Mouse (Mus musculus): ENCODE results near the gene Ablim1. TPM values are rescaled to one million over a fixed set of nuclear protein-coding genes. Genes with fewer than 3 reads are reported as not detected.
"Not testable (repeated sequence)": the region's sequence is repeated elsewhere in the genome, so short reads cannot be mapped to it uniquely, and the experiment has no call there.

The Ablim1 gene
- total RNA-seq, 2 experiments from 2014 or later, result 83.6 to 94.5 TPM

DNA sequence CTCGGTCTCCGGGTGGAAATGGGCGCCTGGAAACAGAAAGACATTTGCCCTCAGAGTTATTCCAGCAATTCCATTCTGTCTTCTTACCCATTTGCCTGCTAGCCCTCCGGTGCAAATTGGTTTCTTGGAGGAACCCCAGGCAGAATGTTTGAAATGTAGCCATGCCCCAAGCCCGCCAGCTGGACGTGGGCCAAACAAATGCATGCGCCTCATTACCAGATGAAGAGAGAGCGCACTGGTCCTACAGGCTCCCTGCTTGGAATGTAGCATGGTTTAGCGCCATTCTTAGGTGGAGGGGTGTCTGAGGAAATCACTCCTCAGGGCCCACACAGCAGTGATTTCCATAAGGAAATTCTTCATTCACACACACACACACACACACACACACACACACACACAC, 162.4 kb downstream of the Ablim1 start:
- DNase-seq, result peak; percentile 80

DNA sequence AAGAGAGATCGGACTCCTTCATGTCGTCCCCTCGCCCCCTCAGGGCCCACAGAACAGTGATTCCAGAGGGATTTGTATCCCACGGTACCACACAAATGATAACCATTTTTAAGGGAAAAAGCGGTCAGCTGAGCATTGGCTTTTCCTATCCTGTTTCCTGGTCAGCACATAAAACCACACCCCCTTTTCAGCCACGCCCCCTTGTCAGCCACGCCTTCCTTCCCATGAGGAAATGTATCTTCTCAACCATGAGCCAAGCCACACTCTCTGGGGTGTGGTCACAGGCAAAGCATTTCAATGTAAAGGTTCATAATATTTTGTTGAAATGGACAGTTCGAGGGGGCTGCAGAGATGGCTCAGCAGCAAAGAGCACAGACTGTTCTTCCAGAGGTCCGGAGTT, 163.2 kb downstream of the Ablim1 start:
- DNase-seq, result no peak

DNA sequence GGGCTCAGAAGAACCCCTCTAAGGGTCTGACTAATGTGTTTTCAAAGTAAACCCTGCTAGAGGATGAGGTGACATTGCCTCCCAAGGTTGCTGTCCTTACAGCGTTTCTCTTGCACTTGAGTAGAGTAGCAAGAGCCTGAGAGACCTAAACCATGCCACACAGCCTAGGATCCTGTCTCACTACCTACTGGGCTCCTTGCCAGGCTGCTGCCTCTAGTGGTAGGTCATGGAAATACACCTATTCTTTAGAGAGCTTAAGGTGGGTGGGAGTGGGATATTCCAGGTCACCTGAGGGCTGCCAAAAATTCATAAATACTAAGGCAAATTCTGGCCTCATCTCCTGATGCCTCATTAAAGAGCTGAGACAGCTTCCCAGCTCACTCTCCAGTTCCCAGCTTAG, 164.4 kb downstream of the Ablim1 start:
- peak; percentile 72 for DNase-seq

DNA sequence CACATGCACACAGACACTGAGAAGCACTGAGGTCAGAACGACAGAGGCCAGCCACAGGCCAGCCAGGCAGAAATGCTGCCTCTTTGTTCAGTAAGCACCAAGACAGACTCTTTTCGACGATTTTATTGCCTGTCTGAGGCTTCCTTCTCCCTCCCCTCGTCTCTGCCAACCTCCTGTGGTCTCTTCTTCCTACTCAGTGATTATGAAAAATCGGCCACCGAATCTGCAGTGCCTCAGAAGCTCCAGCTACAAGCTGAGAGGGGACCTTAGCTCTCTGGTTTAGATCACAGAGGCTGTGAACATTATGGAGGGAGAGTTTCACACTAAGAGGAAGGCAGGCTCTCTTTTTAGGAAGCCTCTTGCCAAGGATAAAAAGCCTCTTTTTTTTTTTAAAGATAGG, 167.0 kb downstream of the Ablim1 start:
- DNase-seq, result no peak

- DNase-seq, result no peak
These were observed 167.8 kb downstream of the Ablim1 start for GRCm38 (mm10) chr19:57146936-57147335.

GRCm38 (mm10) chr19:57143646-57144045, 171.1 kb downstream of the Ablim1 start:
- DNase-seq, result no peak

DNA sequence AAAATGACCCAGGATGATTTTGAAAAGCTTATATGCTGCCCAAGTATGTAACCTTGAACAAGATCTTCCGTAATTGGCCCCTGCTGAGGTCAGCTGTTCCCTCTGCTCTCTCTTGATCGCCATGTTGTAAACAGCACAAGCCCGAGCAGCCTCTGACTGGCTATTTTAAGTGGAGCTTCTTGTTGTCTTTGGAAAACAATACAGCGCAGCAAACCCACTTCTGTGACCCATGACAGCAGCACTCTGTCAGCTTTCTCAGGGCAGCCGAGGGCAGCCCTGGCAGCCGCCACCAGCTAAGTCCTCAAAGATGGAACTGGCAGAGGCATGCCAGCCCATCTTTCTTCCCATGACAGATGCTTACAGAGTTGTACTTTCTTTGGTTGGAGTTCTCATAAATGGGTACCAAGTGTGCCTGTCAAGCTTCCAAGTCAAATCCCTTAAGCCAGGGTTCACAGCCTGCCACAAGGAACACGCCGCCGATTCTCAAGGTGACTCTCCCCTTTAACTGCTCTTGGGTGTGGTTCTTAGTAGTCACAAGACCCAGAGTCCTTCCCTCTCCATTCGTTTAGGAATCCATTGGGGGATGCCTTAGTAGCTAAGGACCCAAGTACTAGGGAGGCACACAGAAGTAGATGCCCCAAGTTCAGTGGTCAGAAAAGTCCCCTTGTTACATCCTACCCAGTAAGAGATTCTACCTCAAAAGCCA, 172.8 kb downstream of the Ablim1 start:
- DNase-seq, result no peak

DNA sequence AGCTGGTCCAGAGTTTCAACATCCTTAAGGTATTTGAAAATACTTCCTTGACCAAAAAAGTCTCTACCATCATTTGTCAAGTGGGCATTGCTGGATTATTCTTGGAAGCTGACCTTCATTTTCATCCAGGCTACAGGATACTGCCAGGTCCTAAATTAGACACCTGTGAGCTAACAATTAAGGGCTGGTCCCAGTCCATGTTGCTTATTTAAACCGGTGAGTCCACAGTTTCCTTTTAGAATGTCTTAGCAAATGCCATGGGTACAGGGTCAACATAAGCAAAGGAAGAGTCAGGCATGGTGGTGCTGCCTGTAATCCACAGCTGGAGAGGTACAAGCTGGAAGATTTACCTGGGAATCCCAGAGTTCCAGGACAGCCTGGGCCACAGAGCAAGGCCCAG, 173.8 kb downstream of the Ablim1 start:
- DNase-seq, result no peak

- no peak for DNase-seq
These were observed 174.6 kb downstream of the Ablim1 start for GRCm38 (mm10) chr19:57140071-57140470.

DNA sequence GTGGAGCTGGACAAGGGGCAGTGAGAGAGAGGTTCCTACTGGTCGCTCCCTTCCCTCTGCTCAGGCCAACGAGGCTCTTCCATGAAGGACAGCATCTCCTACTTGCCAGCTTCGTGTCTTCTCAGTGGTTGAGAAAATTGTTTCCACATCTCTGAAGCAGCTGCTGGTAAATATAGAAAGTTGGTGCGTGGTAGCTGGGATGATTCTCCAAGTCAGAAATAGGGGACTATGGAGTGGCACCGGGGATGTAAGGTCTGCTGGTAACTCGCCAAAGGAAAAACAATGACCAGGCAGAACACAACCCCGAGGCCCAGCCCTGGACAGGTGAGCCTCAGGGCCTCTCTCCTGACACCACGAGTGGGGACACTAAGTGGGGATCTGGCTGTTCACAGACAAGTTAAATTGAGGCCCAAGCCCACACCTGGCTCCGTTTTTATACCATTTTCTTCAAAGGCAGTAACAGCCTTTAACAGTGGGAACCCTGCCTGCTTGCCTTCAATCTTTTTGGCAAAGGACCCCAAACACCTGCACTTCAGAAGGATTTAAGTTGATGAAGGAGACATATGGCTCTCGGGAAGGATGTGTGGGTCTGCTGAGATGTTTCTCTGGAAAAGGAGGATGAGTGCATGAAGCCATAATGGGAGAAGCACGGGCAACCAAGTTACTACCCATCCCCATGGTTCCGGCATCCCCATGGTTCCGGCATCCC, 175.7 kb downstream of the Ablim1 start:
- DNase-seq, result no peak

DNA sequence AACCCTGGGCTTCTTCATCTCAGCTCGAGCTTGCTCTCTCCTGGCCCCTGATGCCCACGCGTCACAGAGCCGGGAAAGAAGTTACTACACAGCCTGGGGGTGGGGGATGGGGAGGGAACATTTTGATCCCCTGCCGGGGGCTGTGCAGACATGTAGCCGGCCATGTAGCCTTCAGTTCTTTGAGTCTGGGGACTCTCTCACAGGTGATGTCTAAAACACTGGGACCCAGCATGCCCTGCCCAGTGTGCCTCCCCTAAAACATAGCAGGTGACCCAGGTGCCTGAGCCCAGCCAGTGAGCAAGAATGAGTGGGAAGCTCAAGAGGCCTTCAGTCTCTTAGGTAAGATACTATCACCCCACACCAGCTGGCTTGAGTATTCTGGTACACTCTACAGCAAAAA, 176.2 kb downstream of the Ablim1 start:
- no peak for DNase-seq

GRCm38 (mm10) chr19:57138045-57138444, 176.7 kb downstream of the Ablim1 start:
- DNase-seq, result no peak

- DNase-seq, result peak; percentile 85
These were observed 178.5 kb downstream of the Ablim1 start for GRCm38 (mm10) chr19:57136228-57136627.

- not testable (repeated sequence) for DNase-seq
These were observed 179.1 kb downstream of the Ablim1 start for GRCm38 (mm10) chr19:57135654-57136053.

- no peak for DNase-seq
These were observed 179.9 kb downstream of the Ablim1 start for GRCm38 (mm10) chr19:57134654-57135348.

DNA sequence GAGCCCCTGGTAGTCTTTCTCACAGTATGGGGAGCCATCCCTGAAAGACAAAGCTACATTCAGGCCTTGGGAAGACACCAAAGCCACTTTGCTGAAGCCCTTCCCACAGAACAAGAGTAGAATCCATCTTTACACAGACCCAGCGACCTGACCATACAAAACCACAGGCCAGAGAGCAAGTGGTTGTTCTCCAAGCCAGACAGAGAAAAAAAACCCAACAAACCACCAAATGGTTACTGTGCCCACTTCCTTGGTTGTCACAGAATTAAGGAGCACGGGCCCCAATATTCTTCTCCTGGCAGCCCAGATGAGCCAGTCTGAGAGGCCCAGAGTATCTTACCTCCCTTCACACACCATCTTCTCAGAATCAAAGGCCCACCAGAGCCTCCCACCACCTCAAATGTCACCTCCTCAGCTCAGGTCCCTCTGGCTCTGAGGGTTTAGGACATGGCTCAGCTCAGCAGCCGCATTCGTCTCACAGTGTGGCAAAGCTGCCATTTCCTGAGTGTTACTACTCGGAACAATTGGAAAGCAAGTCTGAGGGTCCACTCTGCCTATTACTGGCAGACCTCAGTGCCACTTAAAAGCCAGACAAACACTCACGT, 181.7 kb downstream of the Ablim1 start:
- DNase-seq, result no peak

GRCm38 (mm10) chr19:57132281-57132680, 182.4 kb downstream of the Ablim1 start:
- no peak for DNase-seq

DNA sequence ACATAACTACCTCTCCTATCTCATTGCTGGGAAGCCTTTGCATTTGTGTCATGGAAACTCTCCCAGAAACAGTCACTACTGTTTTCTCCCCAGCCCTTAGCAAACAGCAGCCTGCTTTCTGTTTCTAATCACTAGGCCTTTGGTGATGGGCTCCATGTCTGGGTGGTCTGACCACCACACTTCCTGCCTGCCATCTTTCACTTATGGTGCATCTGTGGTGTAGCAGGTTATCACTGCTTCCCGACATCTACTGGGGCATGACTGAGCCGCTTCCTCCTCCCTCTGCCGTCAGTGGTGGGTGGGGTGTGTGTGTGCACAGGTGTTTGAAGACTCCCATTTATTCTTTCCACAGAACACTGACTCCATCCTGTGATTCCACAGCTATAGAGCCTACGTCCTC, 183.4 kb downstream of the Ablim1 start:
- no peak for DNase-seq

- DNase-seq, result no peak
These were observed 184.1 kb downstream of the Ablim1 start for GRCm38 (mm10) chr19:57130591-57130990.

DNA sequence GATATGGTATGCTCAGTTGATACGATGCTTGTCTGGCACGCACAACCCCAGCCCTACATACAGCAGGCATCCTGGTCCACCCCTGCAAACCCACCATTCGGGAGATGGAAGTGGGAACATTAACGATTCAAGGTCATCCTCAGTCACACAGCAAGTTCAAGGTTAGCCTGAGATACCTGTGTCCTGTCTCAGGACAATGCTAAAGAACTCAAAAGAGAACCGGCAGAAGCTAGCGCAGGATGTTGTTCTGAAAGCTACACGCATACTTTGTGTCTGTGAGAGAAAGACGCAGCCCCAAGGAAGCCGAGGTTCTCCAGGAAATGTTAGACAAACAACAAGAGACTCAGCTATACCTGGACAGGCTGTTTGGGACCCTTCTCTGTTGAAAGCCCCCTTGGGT, 185.0 kb downstream of the Ablim1 start:
- no peak for DNase-seq

DNA sequence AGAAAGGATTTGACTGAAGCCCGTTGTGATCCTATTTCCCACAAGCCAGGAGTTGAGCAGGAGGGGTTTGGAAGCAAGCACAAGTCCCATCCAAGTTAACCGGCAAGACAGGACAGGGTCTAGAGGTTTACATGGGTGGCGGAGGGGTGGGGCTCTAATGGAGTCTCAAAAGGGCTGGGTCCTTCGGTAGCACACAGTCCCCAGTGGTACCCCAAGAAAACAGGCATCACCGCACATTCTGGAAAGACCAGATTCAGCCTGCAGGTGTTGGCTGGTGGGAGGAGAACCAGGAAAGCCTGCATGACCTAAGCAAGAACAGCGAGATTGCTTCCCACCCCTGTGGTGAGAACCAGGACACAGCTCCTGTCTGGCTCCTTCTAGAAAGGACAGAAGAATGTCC, 186.7 kb downstream of the Ablim1 start:
- DNase-seq, result no peak

GRCm38 (mm10) chr19:57127523-57127922, 187.2 kb downstream of the Ablim1 start:
- no peak for DNase-seq

- no peak for DNase-seq
These were observed 187.8 kb downstream of the Ablim1 start for GRCm38 (mm10) chr19:57126950-57127349.

Data from adrenal gland, postnatal 10 days (tissue).